Mouse (Mus musculus): Measurements from ENCODE around the gene Cytl1. TPM values are rescaled to one million over a fixed set of nuclear protein-coding genes. Genes with fewer than 3 reads are reported as not detected.

The Cytl1 gene
- polyA plus RNA-seq (2015; fragmentation: Nextera tagmentation; extraction: Ambion mirVana): 0.50 TPM in 1 of 2 replicates, not detected in the other

- H3K4me3 ChIP-seq (replicated peaks; ENCODE audit: low read length): no peak within 1 kb of the TSS
- no peaks in the 10 kb centered on the region for H3K27me3 ChIP-seq (ENCODE audit: control insufficient read depth, insufficient read depth, low read length)
- no peak within 1 kb of the TSS for H3K27ac ChIP-seq (ENCODE audit: low read length)
- no peaks in the 10 kb centered on the region for H3K36me3 ChIP-seq (ENCODE audit: control insufficient read depth, insufficient read depth, low read length)
- no peak within 1 kb of the TSS for H3K9ac ChIP-seq (ENCODE audit: low read length)
- 44% methylated on average over 5 of the region's 5 CpGs for WGBS
- no peaks in the 10 kb centered on the region for H3K9me3 ChIP-seq (replicated peaks; ENCODE audit: control insufficient read depth, low read length)
- H3K4me1 ChIP-seq (ENCODE audit: control insufficient read depth, insufficient read depth, low read length): no peaks in the 10 kb centered on the region
- no peak for ATAC-seq (ENCODE audit: insufficient read depth, low FRiP score)
- no peak within 1 kb of the TSS for H3K4me2 ChIP-seq (ENCODE audit: low read depth, low read length)
Measured at GRCm38 (mm10) chr5:37735224-37735623, at the start of gene Cytl1. Gene Cytl1, plus strand, starts transcription at chr5:37735519.

- H3K27me3 ChIP-seq (ENCODE audit: control insufficient read depth, insufficient read depth, low read length): no peaks in the 10 kb centered on the region
- H3K9ac ChIP-seq (ENCODE audit: low read length): no peak overlapping the region
- no peaks in the 10 kb centered on the region for H3K36me3 ChIP-seq (ENCODE audit: control insufficient read depth, insufficient read depth, low read length)
- H3K4me3 ChIP-seq (replicated peaks; ENCODE audit: low read length): no peak overlapping the region
- H3K4me2 ChIP-seq (ENCODE audit: low read depth, low read length): no peak overlapping the region
- no peaks in the 10 kb centered on the region for H3K9me3 ChIP-seq (replicated peaks; ENCODE audit: control insufficient read depth, low read length)
- no peaks in the 10 kb centered on the region for H3K4me1 ChIP-seq (ENCODE audit: control insufficient read depth, insufficient read depth, low read length)
- 57% methylated on average over 3 of the region's 3 CpGs for WGBS
- ATAC-seq (ENCODE audit: insufficient read depth, low FRiP score): peak; percentile 33; the same call in 1 of the 2 replicates
- no peak overlapping the region for H3K27ac ChIP-seq (ENCODE audit: low read length)
Measured at GRCm38 (mm10) chr5:37692759-37693158, 42.6 kb upstream of the Cytl1 start.

- Histone ChIP-seq H3K27me3 (ENCODE audit: control insufficient read depth, insufficient read depth, low read length) (no peaks in the 10 kb centered on the region), H3K9ac (ENCODE audit: low read length) (no peak overlapping the region), H3K4me2 (ENCODE audit: low read depth, low read length) (no peak overlapping the region), H3K4me1 (ENCODE audit: control insufficient read depth, insufficient read depth, low read length) (no peaks in the 10 kb centered on the region), H3K27ac (ENCODE audit: low read length) (no peak overlapping the region), H3K36me3 (ENCODE audit: control insufficient read depth, insufficient read depth, low read length) (no peaks in the 10 kb centered on the region), H3K9me3 (replicated peaks; ENCODE audit: control insufficient read depth, low read length) (no peaks in the 10 kb centered on the region), H3K4me3 (replicated peaks; ENCODE audit: low read length) (no peak overlapping the region)
- no peak for ATAC-seq (ENCODE audit: insufficient read depth, low FRiP score)
- 62% methylated on average over 4 of the region's 4 CpGs for WGBS
Measured at GRCm38 (mm10) chr5:37695773-37696172, 39.5 kb upstream of the Cytl1 start.

- H3K4me2 ChIP-seq (ENCODE audit: low read depth, low read length): no peak overlapping the region
- ATAC-seq (ENCODE audit: insufficient read depth, low FRiP score): no peak
- WGBS: 80% methylated on average over 7 of the region's 7 CpGs
- H3K4me1 ChIP-seq (ENCODE audit: control insufficient read depth, insufficient read depth, low read length): no peaks in the 10 kb centered on the region
- H3K9me3 ChIP-seq (replicated peaks; ENCODE audit: control insufficient read depth, low read length): 0 out of 2 replicates have a peak, but pooled peaks cover 2% of the 10 kb centered on the region
- no peaks in the 10 kb centered on the region for H3K36me3 ChIP-seq (ENCODE audit: control insufficient read depth, insufficient read depth, low read length)
- H3K4me3 ChIP-seq (replicated peaks; ENCODE audit: low read length): no peak overlapping the region
- no peak overlapping the region for H3K9ac ChIP-seq (ENCODE audit: low read length)
- H3K27me3 ChIP-seq (ENCODE audit: control insufficient read depth, insufficient read depth, low read length): no peaks in the 10 kb centered on the region
- no peak overlapping the region for H3K27ac ChIP-seq (ENCODE audit: low read length)
Measured at GRCm38 (mm10) chr5:37697286-37697685, 38.0 kb upstream of the Cytl1 start.

- no peak overlapping the region for H3K27ac ChIP-seq (ENCODE audit: low read length)
- H3K4me2 ChIP-seq (ENCODE audit: low read depth, low read length): no peak overlapping the region
- 0 out of 2 replicates have a peak, but pooled peaks cover 2% of the 10 kb centered on the region for H3K9me3 ChIP-seq (replicated peaks; ENCODE audit: control insufficient read depth, low read length)
- H3K4me3 ChIP-seq (replicated peaks; ENCODE audit: low read length): no peak overlapping the region
- ATAC-seq (ENCODE audit: insufficient read depth, low FRiP score): peak; percentile 73; the same call in 1 of the 2 replicates
- H3K36me3 ChIP-seq (ENCODE audit: control insufficient read depth, insufficient read depth, low read length): no peaks in the 10 kb centered on the region
- H3K27me3 ChIP-seq (ENCODE audit: control insufficient read depth, insufficient read depth, low read length): no peaks in the 10 kb centered on the region
- no peaks in the 10 kb centered on the region for H3K4me1 ChIP-seq (ENCODE audit: control insufficient read depth, insufficient read depth, low read length)
- 52% methylated on average over 12 of the region's 12 CpGs for WGBS
- no peak overlapping the region for H3K9ac ChIP-seq (ENCODE audit: low read length)
Measured at GRCm38 (mm10) chr5:37699757-37700156, 35.6 kb upstream of the Cytl1 start.

GRCm38 (mm10) chr5:37704962-37705361, 30.4 kb upstream of the Cytl1 start:
- no peak overlapping the region for H3K27ac ChIP-seq (ENCODE audit: low read length)
- H3K27me3 ChIP-seq (ENCODE audit: control insufficient read depth, insufficient read depth, low read length): no peaks in the 10 kb centered on the region
- peaks cover 7% of the 10 kb centered on the region; the same call in 1 of the 2 replicates for H3K9me3 ChIP-seq (replicated peaks; ENCODE audit: control insufficient read depth, low read length)
- 89% methylated on average over 2 of the region's 2 CpGs for WGBS
- no peak for ATAC-seq (ENCODE audit: insufficient read depth, low FRiP score)
- H3K4me3 ChIP-seq (replicated peaks; ENCODE audit: low read length): no peak overlapping the region
- H3K4me1 ChIP-seq (ENCODE audit: control insufficient read depth, insufficient read depth, low read length): no peaks in the 10 kb centered on the region
- no peak overlapping the region for H3K4me2 ChIP-seq (ENCODE audit: low read depth, low read length)
- no peak overlapping the region for H3K9ac ChIP-seq (ENCODE audit: low read length)
- no peaks in the 10 kb centered on the region for H3K36me3 ChIP-seq (ENCODE audit: control insufficient read depth, insufficient read depth, low read length)

- 72% methylated on average over 3 of the region's 3 CpGs for WGBS
- H3K4me2 ChIP-seq (ENCODE audit: low read depth, low read length): no peak overlapping the region
- H3K27ac ChIP-seq (ENCODE audit: low read length): no peak overlapping the region
- no peak for ATAC-seq (ENCODE audit: insufficient read depth, low FRiP score)
- H3K9me3 ChIP-seq (replicated peaks; ENCODE audit: control insufficient read depth, low read length): peaks cover 5% of the 10 kb centered on the region; the same call in 1 of the 2 replicates
- no peaks in the 10 kb centered on the region for H3K4me1 ChIP-seq (ENCODE audit: control insufficient read depth, insufficient read depth, low read length)
- no peak overlapping the region for H3K4me3 ChIP-seq (replicated peaks; ENCODE audit: low read length)
- no peaks in the 10 kb centered on the region for H3K36me3 ChIP-seq (ENCODE audit: control insufficient read depth, insufficient read depth, low read length)
- no peak overlapping the region for H3K9ac ChIP-seq (ENCODE audit: low read length)
- no peaks in the 10 kb centered on the region for H3K27me3 ChIP-seq (ENCODE audit: control insufficient read depth, insufficient read depth, low read length)
Measured at GRCm38 (mm10) chr5:37708124-37708523, 27.2 kb upstream of the Cytl1 start.

GRCm38 (mm10) chr5:37709257-37709904, 25.9 kb upstream of the Cytl1 start:
- Histone ChIP-seq H3K4me3 (replicated peaks; ENCODE audit: low read length) (no peak overlapping the region), H3K4me1 (ENCODE audit: control insufficient read depth, insufficient read depth, low read length) (no peaks in the 10 kb centered on the region), H3K4me2 (ENCODE audit: low read depth, low read length) (no peak overlapping the region), H3K9ac (ENCODE audit: low read length) (no peak overlapping the region), H3K9me3 (replicated peaks; ENCODE audit: control insufficient read depth, low read length) (peaks cover 5% of the 10 kb centered on the region; the same call in 1 of the 2 replicates), H3K36me3 (ENCODE audit: control insufficient read depth, insufficient read depth, low read length) (no peaks in the 10 kb centered on the region), H3K27me3 (ENCODE audit: control insufficient read depth, insufficient read depth, low read length) (no peaks in the 10 kb centered on the region), H3K27ac (ENCODE audit: low read length) (no peak overlapping the region)
- 69% methylated on average over 5 of the region's 5 CpGs for WGBS
- ATAC-seq (ENCODE audit: insufficient read depth, low FRiP score): peak; percentile 75

- H3K4me1 ChIP-seq (ENCODE audit: control insufficient read depth, insufficient read depth, low read length): peaks cover 12% of the 10 kb centered on the region
- H3K27me3 ChIP-seq (ENCODE audit: control insufficient read depth, insufficient read depth, low read length): peaks cover 19% of the 10 kb centered on the region
- under 1% methylated on average over 39 of the region's 40 CpGs for WGBS
- no peak within 1 kb of the TSS for H3K27ac ChIP-seq (ENCODE audit: low read length)
- peak within 1 kb of the TSS; percentile 76 for H3K4me2 ChIP-seq (ENCODE audit: low read depth, low read length)
- H3K9me3 ChIP-seq (replicated peaks; ENCODE audit: control insufficient read depth, low read length): no peaks in the 10 kb centered on the region
- peak within 1 kb of the TSS; percentile 44 for H3K4me3 ChIP-seq (replicated peaks; ENCODE audit: low read length)
- H3K9ac ChIP-seq (ENCODE audit: low read length): peak within 1 kb of the TSS; percentile 49
- ATAC-seq (ENCODE audit: insufficient read depth, low FRiP score): peak; percentile 83
- H3K36me3 ChIP-seq (ENCODE audit: control insufficient read depth, insufficient read depth, low read length): no peaks in the 10 kb centered on the region
Measured at GRCm38 (mm10) chr5:37716505-37717372, 18.6 kb upstream of the Cytl1 start, which contains the start of gene Stk32b. Gene Stk32b, minus strand, starts transcription at chr5:37717171.
